14 mouse cellular contexts compared by ENCODE assay signal in the genomic region with DNA sequence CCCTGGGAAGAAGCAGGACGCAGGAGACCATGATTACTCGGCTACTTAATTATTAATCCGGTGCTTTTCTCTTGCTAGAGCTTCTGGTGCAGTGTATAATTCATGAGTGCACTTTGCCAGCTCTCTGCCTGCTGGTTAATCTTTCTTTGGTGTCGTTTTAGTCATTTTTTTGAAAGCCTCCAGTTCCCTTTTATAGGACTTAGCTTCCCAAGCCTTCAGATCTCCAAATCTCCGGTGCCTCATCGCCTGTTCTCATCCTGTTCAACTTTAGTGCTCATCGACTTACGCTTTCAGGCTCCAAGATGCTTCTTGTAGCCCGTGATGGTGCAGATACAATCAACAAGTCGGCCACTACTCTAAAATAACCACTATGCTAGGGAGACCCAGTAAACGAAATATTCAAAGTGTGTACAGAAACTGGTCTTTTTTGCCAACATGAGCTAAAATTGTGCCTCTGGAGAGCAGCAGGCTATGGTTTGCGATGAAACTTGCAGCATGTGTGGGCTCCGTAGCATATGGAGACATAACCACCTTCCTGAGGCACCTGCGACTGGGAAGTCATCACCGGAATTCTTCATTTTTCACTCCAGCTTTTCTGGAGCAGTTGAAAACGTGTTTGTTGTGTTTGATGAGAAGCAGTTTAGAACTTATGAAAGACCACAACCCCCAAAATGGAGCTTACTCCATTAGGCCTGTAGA.
"Had no signal": no experiment of that assay in that cellular context is flagged by ENCODE, and none has a peak within 500 bp of the region (broad histone marks: within the 10 kb centered on the region; RNA-seq: fewer than 3 reads in every experiment).

No protein-coding gene starts in this region.

- H3K4me2 ChIP-seq: kidney, embryonic 15.5 days; limb, embryonic 15.5 days; liver, embryonic 12.5 days; lung, embryonic 14.5 days; midbrain, embryonic 12.5 days; neural tube, embryonic 15.5 days had no signal

- H3K4me3 ChIP-seq: kidney, embryonic 15.5 days; limb, embryonic 15.5 days; liver, embryonic 12.5 days; midbrain, embryonic 12.5 days; myocyte; neural tube, embryonic 15.5 days had no signal

- DNase-seq: kidney, adult 2 months; kidney, postnatal 14 days; lung, embryonic 14.5 days; lung, postnatal 10 days; lung, postnatal 4 days; thymus, adult 2 months; thymus, postnatal 25 days had no signal

- H3K36me3 ChIP-seq: kidney, embryonic 15.5 days; limb, embryonic 15.5 days; liver, embryonic 12.5 days; midbrain, embryonic 12.5 days; neural tube, embryonic 15.5 days had no signal

- H3K9me3 ChIP-seq: kidney, embryonic 15.5 days; limb, embryonic 15.5 days; liver, embryonic 12.5 days; midbrain, embryonic 12.5 days; neural tube, embryonic 15.5 days had no signal

- H3K27ac ChIP-seq: kidney, embryonic 15.5 days; limb, embryonic 15.5 days; liver, embryonic 12.5 days; midbrain, embryonic 12.5 days; neural tube, embryonic 15.5 days had no signal

- H3K27me3 ChIP-seq: kidney, embryonic 15.5 days; limb, embryonic 15.5 days; liver, embryonic 12.5 days; midbrain, embryonic 12.5 days; neural tube, embryonic 15.5 days had no signal

- H3K9ac ChIP-seq: kidney, embryonic 15.5 days; limb, embryonic 15.5 days; liver, embryonic 12.5 days; lung, embryonic 14.5 days; midbrain, embryonic 12.5 days; neural tube, embryonic 15.5 days had no signal

- ATAC-seq: intestine, embryonic 16.5 days; liver, embryonic 12.5 days had no signal

- H3K4me1 ChIP-seq: kidney, embryonic 15.5 days; limb, embryonic 15.5 days; liver, embryonic 12.5 days; midbrain, embryonic 12.5 days; neural tube, embryonic 15.5 days had no signal
